Mouse (Mus musculus) limb, embryonic 11.5 days (tissue): ENCODE results near the gene Sptb. TPM values are rescaled to one million over a fixed set of nuclear protein-coding genes. Genes with fewer than 3 reads are reported as not detected.
A peak's percentile ranks its signal among the peaks of the same experiment; 100 is the strongest.

Experiments
- ATAC-seq: fragments of 200-750 bp; cut with Nextera tagmentation; 2 replicates; pipeline ENCODE4 v1.8.0; 2017; ENCODE audit warnings: low read depth; ENCODE audit not compliant: insufficient number of reproducible peaks, low FRiP score, low TSS enrichment
- DNase-seq: peaks from one replicate; pipeline ENCODE4 v3.0.0-alpha.2; 2015; ENCODE audit warnings: low spot score
- H3K27ac ChIP-seq: fragments of 300-500 bp; sonication (generic); replicated peaks from 2 replicates; pipeline ENCODE4 v1.5.1; 2014; ENCODE audit warnings: low read depth, mild to moderate bottlenecking, low read length
- H3K27me3 ChIP-seq: fragments of 300-500 bp; sonication (generic); 2 replicates; pipeline ENCODE4 v1.6.1; 2014; ENCODE audit warnings: mild to moderate bottlenecking, low read length, mixed read lengths; ENCODE audit not compliant: control insufficient read depth, insufficient read depth
- H3K36me3 ChIP-seq: fragments of 300-500 bp; sonication (generic); 2 replicates; pipeline ENCODE4 v1.6.1; 2014; ENCODE audit warnings: mild to moderate bottlenecking, low read length, moderate library complexity, mixed read lengths; ENCODE audit not compliant: control insufficient read depth, insufficient read depth
- H3K4me1 ChIP-seq: fragments of 300-500 bp; sonication (generic); 2 replicates; pipeline ENCODE4 v1.6.1; 2014; ENCODE audit warnings: low read length, mixed read lengths; ENCODE audit not compliant: control insufficient read depth, insufficient read depth
- H3K4me2 ChIP-seq: fragments of 300-500 bp; sonication (generic); 2 replicates; pipeline ENCODE4 v1.6.1; 2014; ENCODE audit warnings: low read depth, mild to moderate bottlenecking, moderate library complexity; ENCODE audit not compliant: severe bottlenecking
- H3K4me3 ChIP-seq: fragments of 300-500 bp; sonication (generic); 2 replicates; pipeline ENCODE4 v1.5.1; 2014; ENCODE audit warnings: low read depth, low read length
- H3K9ac ChIP-seq: fragments of 300-500 bp; sonication (generic); 2 replicates; pipeline ENCODE4 v1.6.1; 2014; ENCODE audit warnings: mild to moderate bottlenecking, low read length
- H3K9me3 ChIP-seq: fragments of 300-500 bp; sonication (generic); 2 replicates; pipeline ENCODE4 v1.6.1; 2016; ENCODE audit warnings: low read length; ENCODE audit not compliant: control insufficient read depth
- WGBS: fragments of 180-500 bp; shearing (Covaris S2); extraction: QIAGEN DNeasy Blood & Tissue Kit; methylation state at CpG from one replicate; pipeline ENCODE4 v1.1.7; 2014; 5-methylcytosine and 5-hydroxymethylcytosine counted together
- polyA plus RNA-seq: library from polyadenylated mRNA; unstranded; fragments of >200 nt; fragmentation: Nextera tagmentation; extraction: Ambion mirVana; gene quantifications from 2 replicates; pipeline ENCODE4 v1.2.1, GENCODE M21; 2014

The Sptb gene
- polyA plus RNA-seq = 2.7 and 3.2 TPM in 2 replicates

- Histone ChIP-seq H3K9ac (peak within 1 kb of the TSS; percentile 56), H3K27me3 (peaks cover 35% of the 10 kb centered on the region), H3K4me2 (peak within 1 kb of the TSS; percentile 100), H3K27ac (no peak within 1 kb of the TSS), H3K36me3 (no peaks in the 10 kb centered on the region), H3K4me3 (peak within 1 kb of the TSS; percentile 47), H3K9me3 (no peaks in the 10 kb centered on the region), H3K4me1 (peaks cover 10% of the 10 kb centered on the region; the same call in 1 of the 2 replicates)
- WGBS = under 1% methylated on average over 40 of the region's 40 CpGs
- ATAC-seq (peak; percentile 55), DNase-seq (peak; percentile 71)
Measured at GRCm38 (mm10) chr12:76710351-76711100, at the start of gene Sptb. TSS of gene Sptb (minus strand) at chr12:76710547.

- H3K27ac ChIP-seq = no peak overlapping the region
- no peak overlapping the region for H3K4me2 ChIP-seq
- 49% methylated on average over 14 of the region's 14 CpGs for WGBS
- no peak for ATAC-seq
- no peaks in the 10 kb centered on the region for H3K9me3 ChIP-seq
- DNase-seq = peak; percentile 36
- H3K9ac ChIP-seq = no peak overlapping the region
- no peaks in the 10 kb centered on the region for H3K36me3 ChIP-seq
- no peaks in the 10 kb centered on the region for H3K4me1 ChIP-seq
- H3K4me3 ChIP-seq = no peak overlapping the region
- no peaks in the 10 kb centered on the region for H3K27me3 ChIP-seq
Measured at GRCm38 (mm10) chr12:76752652-76753318, 42.4 kb upstream of the Sptb start.

- no peak for ATAC-seq
- Histone ChIP-seq H3K4me2 (no peak overlapping the region), H3K4me1 (no peaks in the 10 kb centered on the region), H3K36me3 (no peaks in the 10 kb centered on the region), H3K27ac (no peak overlapping the region), H3K9me3 (no peaks in the 10 kb centered on the region), H3K27me3 (no peaks in the 10 kb centered on the region), H3K4me3 (no peak overlapping the region), H3K9ac (no peak overlapping the region)
- WGBS = 81% methylated on average over 16 of the region's 16 CpGs
- DNase-seq = no peak
Measured at GRCm38 (mm10) chr12:76750866-76751459, 40.6 kb upstream of the Sptb start.

GRCm38 (mm10) chr12:76727955-76728354, 17.6 kb upstream of the Sptb start:
- ATAC-seq (no peak), DNase-seq (no peak)
- no peaks in the 10 kb centered on the region for H3K27me3 ChIP-seq
- H3K4me1 ChIP-seq = no peaks in the 10 kb centered on the region
- no peak overlapping the region for H3K27ac ChIP-seq
- H3K9ac ChIP-seq = no peak overlapping the region
- no peaks in the 10 kb centered on the region for H3K9me3 ChIP-seq
- WGBS = 91% methylated on average over 4 of the region's 4 CpGs
- H3K4me3 ChIP-seq = no peak overlapping the region
- no peak overlapping the region for H3K4me2 ChIP-seq
- H3K36me3 ChIP-seq = no peaks in the 10 kb centered on the region

GRCm38 (mm10) chr12:76722026-76722425, 11.7 kb upstream of the Sptb start:
- no peaks in the 10 kb centered on the region for H3K27me3 ChIP-seq
- WGBS = 77% methylated on average over 3 of the region's 3 CpGs
- no peaks in the 10 kb centered on the region for H3K9me3 ChIP-seq
- ATAC-seq = no peak
- no peak overlapping the region for H3K27ac ChIP-seq
- H3K4me2 ChIP-seq = no peak overlapping the region
- H3K4me1 ChIP-seq = no peaks in the 10 kb centered on the region
- H3K9ac ChIP-seq = no peak overlapping the region
- H3K36me3 ChIP-seq = no peaks in the 10 kb centered on the region
- no peak overlapping the region for H3K4me3 ChIP-seq
- DNase-seq = no peak

- ATAC-seq = no peak
- no peak overlapping the region for H3K27ac ChIP-seq
- no peak overlapping the region for H3K4me2 ChIP-seq
- no peaks in the 10 kb centered on the region for H3K27me3 ChIP-seq
- H3K9me3 ChIP-seq = no peaks in the 10 kb centered on the region
- no peak for DNase-seq
- no peaks in the 10 kb centered on the region for H3K36me3 ChIP-seq
- no peaks in the 10 kb centered on the region for H3K4me1 ChIP-seq
- no peak overlapping the region for H3K9ac ChIP-seq
- no peak overlapping the region for H3K4me3 ChIP-seq
Measured at GRCm38 (mm10) chr12:76720572-76720971, 10.2 kb upstream of the Sptb start.

GRCm38 (mm10) chr12:76718384-76718783, 8.0 kb upstream of the Sptb start:
- Histone ChIP-seq H3K4me2 (no peak overlapping the region), H3K9me3 (no peaks in the 10 kb centered on the region), H3K27ac (no peak overlapping the region), H3K9ac (no peak overlapping the region), H3K36me3 (no peaks in the 10 kb centered on the region), H3K4me3 (no peak overlapping the region), H3K27me3 (no peaks in the 10 kb centered on the region), H3K4me1 (no peaks in the 10 kb centered on the region)
- WGBS = 84% methylated on average over 4 of the region's 4 CpGs
- DNase-seq (no peak), ATAC-seq (no peak)

GRCm38 (mm10) chr12:76709795-76710350, 474 bp downstream of the Sptb start:
- Histone ChIP-seq H3K4me2 (peak overlapping the region; percentile 100), H3K9ac (peak overlapping the region; percentile 56), H3K4me1 (peaks cover 13% of the 10 kb centered on the region; the same call in 1 of the 2 replicates), H3K36me3 (no peaks in the 10 kb centered on the region), H3K27me3 (peaks cover 35% of the 10 kb centered on the region), H3K4me3 (peak overlapping the region; percentile 47), H3K27ac (no peak overlapping the region), H3K9me3 (no peaks in the 10 kb centered on the region)
- DNase-seq = peak; percentile 46
- 2% methylated on average over 51 of the region's 55 CpGs for WGBS
- ATAC-seq = peak; percentile 83
